Mouse (Mus musculus) forebrain, embryonic 14.5 days (tissue): ENCODE data around the gene Slamf9. TPM values are rescaled to one million over a fixed set of nuclear protein-coding genes. Genes with fewer than 3 reads are reported as not detected.

ENCODE experiments used
- ATAC-seq: fragments of 200-750 bp; cut with Nextera tagmentation; 2 replicates; pipeline ENCODE4 v1.8.0; 2017; ENCODE audit warnings: mild to moderate bottlenecking, moderate library complexity
- DNase-seq: peaks from one replicate; pipeline ENCODE4 v3.0.0-alpha.2; 2015; ENCODE audit warnings: low spot score
- H3K27ac ChIP-seq: fragments of 300-500 bp; sonication (generic); 2 replicates; pipeline ENCODE4 v1.5.1; 2014; ENCODE audit warnings: low read depth, mild to moderate bottlenecking, control low read depth, low read length, moderate library complexity
- H3K27me3 ChIP-seq: fragments of 300-500 bp; sonication (generic); replicated peaks from 2 replicates; pipeline ENCODE4 v1.6.1; 2014; ENCODE audit warnings: low read length, control low read depth, mixed read lengths; ENCODE audit not compliant: control insufficient read depth, insufficient read depth
- H3K36me3 ChIP-seq: fragments of 300-500 bp; sonication (generic); 2 replicates; pipeline ENCODE4 v1.6.1; 2014; ENCODE audit warnings: low read length, control low read depth; ENCODE audit not compliant: control insufficient read depth, insufficient read depth
- H3K4me1 ChIP-seq: fragments of 300-500 bp; sonication (generic); 2 replicates; pipeline ENCODE4 v1.6.1; 2014; ENCODE audit warnings: antibody characterized with exemption, low read length, control low read depth; ENCODE audit not compliant: control insufficient read depth, insufficient read depth
- H3K4me2 ChIP-seq: fragments of 300-500 bp; sonication (generic); 2 replicates; pipeline ENCODE4 v1.6.1; 2014; ENCODE audit warnings: mild to moderate bottlenecking, control low read depth, low read length
- H3K4me3 ChIP-seq: fragments of 300-500 bp; sonication (generic); 2 replicates; pipeline ENCODE4 v1.5.1; 2014; ENCODE audit warnings: low read depth, low read length, control low read depth
- H3K9ac ChIP-seq: fragments of 300-500 bp; sonication (generic); 2 replicates; pipeline ENCODE4 v1.6.1; 2014; ENCODE audit warnings: mild to moderate bottlenecking, low read length, control low read depth, moderate library complexity
- H3K9me3 ChIP-seq: fragments of 300-500 bp; sonication (generic); replicated peaks from 2 replicates; pipeline ENCODE4 v1.6.1; 2016; ENCODE audit warnings: low read length, control low read depth, mixed read lengths; ENCODE audit not compliant: control insufficient read depth
- WGBS: fragments of 180-500 bp; shearing (Covaris S2); extraction: QIAGEN DNeasy Blood & Tissue Kit; methylation state at CpG from one replicate; pipeline ENCODE4 v1.1.7; 2014; 5-methylcytosine and 5-hydroxymethylcytosine counted together
- polyA plus RNA-seq: library from polyadenylated mRNA; unstranded; fragments of >200 nt; fragmentation: Nextera tagmentation; extraction: Ambion mirVana; gene quantifications from 2 replicates; pipeline ENCODE4 v1.2.1, GENCODE M21; 2014

The Slamf9 gene
- polyA plus RNA-seq, 1 experiment from 2014 or later = 0.34 TPM

GRCm38 (mm10) chr1:172469810-172470448, 5.2 kb upstream of the Slamf9 start:
- ATAC-seq = no peak

GRCm38 (mm10) chr1:172472909-172473308, 2.2 kb upstream of the Slamf9 start:
- Histone ChIP-seq H3K27me3 (no peaks in the 10 kb centered on the region), H3K4me2 (no peak overlapping the region), H3K4me3 (no peak overlapping the region), H3K27ac (no peak overlapping the region), H3K9ac (no peak overlapping the region), H3K36me3 (no peaks in the 10 kb centered on the region), H3K4me1 (no peaks in the 10 kb centered on the region), H3K9me3 (no peaks in the 10 kb centered on the region)
- DNase-seq (no peak), ATAC-seq (no peak)

More at GRCm38 (mm10) chr1:172469810-172470448, 5.2 kb upstream of the Slamf9 start:
- Histone ChIP-seq H3K4me2 (no peak overlapping the region), H3K4me1 (no peaks in the 10 kb centered on the region), H3K36me3 (no peaks in the 10 kb centered on the region), H3K4me3 (no peak overlapping the region), H3K9me3 (no peaks in the 10 kb centered on the region), H3K27me3 (no peaks in the 10 kb centered on the region), H3K9ac (no peak overlapping the region), H3K27ac (no peak overlapping the region)
- no peak for DNase-seq
- 80% methylated on average over 8 of the region's 8 CpGs for WGBS

- Histone ChIP-seq H3K4me3 (no peak overlapping the region), H3K4me2 (no peak overlapping the region), H3K27ac (no peak overlapping the region), H3K36me3 (no peaks in the 10 kb centered on the region), H3K9me3 (no peaks in the 10 kb centered on the region), H3K4me1 (no peaks in the 10 kb centered on the region), H3K9ac (no peak overlapping the region), H3K27me3 (no peaks in the 10 kb centered on the region)
- 85% methylated on average over 3 of the region's 3 CpGs for WGBS
- ATAC-seq = no peak
- no peak for DNase-seq
Measured at GRCm38 (mm10) chr1:172474196-172474595, 962 bp upstream of the Slamf9 start.

GRCm38 (mm10) chr1:172478020-172478419, 2.9 kb downstream of the Slamf9 start:
- DNase-seq = no peak
- ATAC-seq = no peak
- Histone ChIP-seq H3K36me3 (no peaks in the 10 kb centered on the region), H3K4me1 (peaks cover 1% of the 10 kb centered on the region; the same call in 1 of the 2 replicates), H3K27ac (no peak overlapping the region), H3K4me2 (no peak overlapping the region), H3K27me3 (no peaks in the 10 kb centered on the region), H3K4me3 (no peak overlapping the region), H3K9me3 (no peaks in the 10 kb centered on the region), H3K9ac (no peak overlapping the region)
- 85% methylated on average over 5 of the region's 5 CpGs for WGBS

GRCm38 (mm10) chr1:172480376-172480775, 5.2 kb downstream of the Slamf9 start:
- H3K27ac ChIP-seq = no peak overlapping the region
- peaks cover 7% of the 10 kb centered on the region; the same call in 1 of the 2 replicates for H3K36me3 ChIP-seq
- H3K27me3 ChIP-seq = no peaks in the 10 kb centered on the region
- H3K9me3 ChIP-seq = no peaks in the 10 kb centered on the region
- WGBS = 95% methylated on average over 4 of the region's 4 CpGs
- no peak overlapping the region for H3K4me2 ChIP-seq
- H3K4me1 ChIP-seq = peaks cover 25% of the 10 kb centered on the region
- DNase-seq = no peak
- no peak for ATAC-seq
- H3K9ac ChIP-seq = no peak overlapping the region
- no peak overlapping the region for H3K4me3 ChIP-seq

DNA sequence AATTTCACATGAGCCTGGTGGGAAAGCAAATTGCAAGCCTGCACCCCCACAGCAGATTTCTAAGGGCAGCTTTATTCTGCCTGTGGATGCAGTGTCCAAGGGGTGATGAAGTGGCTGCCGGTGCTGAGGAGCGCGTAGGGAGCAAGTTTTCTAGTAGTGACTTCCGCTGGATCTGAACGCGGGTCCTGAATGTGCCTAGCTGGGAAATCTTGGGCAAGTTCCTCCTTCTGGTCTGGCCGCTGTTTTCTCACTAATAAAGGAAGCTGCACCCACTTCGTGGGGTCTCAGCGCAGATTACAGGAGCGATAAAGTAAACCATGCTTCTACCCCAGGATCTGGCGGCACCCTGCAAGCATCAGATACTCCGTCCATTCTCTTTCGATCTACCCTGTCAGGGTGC, 6.0 kb downstream of the Slamf9 start:
- Histone ChIP-seq H3K4me1 (peaks cover 32% of the 10 kb centered on the region), H3K36me3 (peaks cover 7% of the 10 kb centered on the region; the same call in 1 of the 2 replicates), H3K4me2 (peak overlapping the region; percentile 82), H3K27me3 (no peaks in the 10 kb centered on the region), H3K27ac (no peak overlapping the region), H3K9ac (peak overlapping the region; percentile 79; the same call in 1 of the 2 replicates), H3K4me3 (peak overlapping the region; percentile 73), H3K9me3 (no peaks in the 10 kb centered on the region)
- DNase-seq = no peak
- no peak for ATAC-seq
- WGBS = 20% methylated on average over 13 of the region's 13 CpGs

DNA sequence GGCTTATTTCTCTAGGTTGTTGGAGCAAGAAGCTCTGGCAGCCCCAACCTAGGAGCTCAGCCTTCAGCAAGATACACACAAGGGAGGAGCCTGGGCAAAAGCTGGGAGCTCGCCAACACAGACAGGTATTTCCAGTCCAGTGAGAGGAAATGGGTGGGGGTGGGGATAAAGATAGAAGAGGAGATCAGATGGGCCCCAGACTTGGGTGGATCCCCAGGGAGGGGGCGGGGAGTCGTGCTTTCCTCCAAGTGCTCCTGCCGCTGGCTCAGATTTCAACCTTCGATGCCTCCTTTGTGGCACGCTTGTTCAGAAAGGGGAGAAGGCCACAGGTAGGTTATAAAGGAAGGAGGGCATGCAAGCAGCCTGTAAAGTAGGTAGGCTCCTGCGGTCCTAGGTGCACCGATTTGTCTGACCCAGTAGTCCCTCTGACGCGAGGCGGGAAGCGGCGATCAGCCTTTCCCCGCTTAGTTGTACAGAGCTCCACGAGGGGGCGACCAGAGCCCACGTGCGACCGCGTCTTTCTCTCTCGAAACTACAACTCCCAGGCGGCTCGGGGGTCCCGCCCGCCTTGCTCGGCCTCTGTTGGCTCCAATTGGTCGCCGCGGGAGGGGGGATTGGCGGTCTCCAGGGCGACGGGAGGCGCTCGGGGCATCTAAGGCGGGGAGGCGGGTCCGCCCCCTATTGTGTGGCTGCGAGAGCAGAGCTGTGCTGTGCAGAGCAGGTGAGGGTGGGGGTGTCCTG, 6.6 kb downstream of the Slamf9 start, which contains the start of gene Igsf9:
Gene Igsf9 (plus strand): TSS at position 249 of the 741 bp plus-strand sequence.
- under 1% methylated on average over 38 of the region's 38 CpGs for WGBS
- H3K4me3 ChIP-seq = peak within 1 kb of the TSS; percentile 73
- peak within 1 kb of the TSS; percentile 71; the same call in 1 of the 2 replicates for H3K27ac ChIP-seq
- DNase-seq (peak; percentile 98), ATAC-seq (peak; percentile 94)
- no peaks in the 10 kb centered on the region for H3K27me3 ChIP-seq
- H3K9me3 ChIP-seq = no peaks in the 10 kb centered on the region
- peak within 1 kb of the TSS; percentile 79 for H3K9ac ChIP-seq
- H3K4me1 ChIP-seq = peaks cover 38% of the 10 kb centered on the region
- peak within 1 kb of the TSS; percentile 82 for H3K4me2 ChIP-seq
- peaks cover 7% of the 10 kb centered on the region; the same call in 1 of the 2 replicates for H3K36me3 ChIP-seq

DNA sequence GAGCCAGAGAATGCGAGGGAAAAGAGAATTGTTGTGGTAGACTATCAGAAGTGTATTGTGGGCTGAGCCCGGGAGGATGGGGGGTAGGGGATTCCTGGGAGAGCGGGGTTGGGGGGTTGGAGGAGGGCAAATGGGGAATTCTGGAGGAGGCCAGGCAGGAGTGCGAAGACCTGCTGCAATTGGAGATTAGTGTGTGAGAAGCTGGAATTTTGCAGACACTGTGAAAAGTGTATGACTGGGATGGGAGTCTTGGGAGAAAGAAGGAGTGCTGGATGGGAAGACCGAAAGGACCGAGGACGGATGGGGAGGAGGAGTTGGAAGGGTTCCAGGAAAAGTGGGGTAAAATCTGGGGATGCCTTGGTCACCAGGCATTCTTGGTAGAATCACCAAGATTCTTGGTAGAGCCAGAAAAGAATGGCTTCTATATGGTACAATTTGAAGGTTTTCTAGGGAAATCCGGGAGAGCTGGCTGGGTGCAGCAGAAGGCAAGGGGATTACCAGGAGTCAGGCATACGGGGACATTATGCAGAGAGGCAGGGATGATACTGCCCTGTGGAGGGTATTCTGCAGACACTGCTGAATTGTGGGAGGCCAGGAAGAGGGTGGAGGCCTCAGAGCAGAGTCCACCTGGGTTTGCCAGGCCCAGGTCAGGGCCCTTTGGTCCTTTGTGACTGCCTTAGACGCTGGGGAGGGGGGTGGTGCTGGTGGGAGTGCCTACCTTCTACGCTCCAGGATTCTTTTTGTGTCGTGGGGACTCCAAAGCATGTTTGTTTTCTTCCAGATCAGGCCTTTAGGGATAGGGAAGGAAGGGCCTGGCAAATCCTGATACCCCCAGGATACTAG, 7.6 kb downstream of the Slamf9 start:
- Histone ChIP-seq H3K4me2 (peak overlapping the region; percentile 82), H3K4me3 (peak overlapping the region; percentile 73), H3K27me3 (no peaks in the 10 kb centered on the region), H3K9ac (peak overlapping the region; percentile 79), H3K27ac (peak overlapping the region; percentile 71), H3K4me1 (peaks cover 47% of the 10 kb centered on the region), H3K9me3 (no peaks in the 10 kb centered on the region), H3K36me3 (peaks cover 16% of the 10 kb centered on the region)
- DNase-seq = peak; percentile 53
- 1% methylated on average over 12 of the region's 12 CpGs for WGBS
- ATAC-seq = peak; percentile 6
